Mouse (Mus musculus) stomach, adult 2 months (tissue): ENCODE data around the gene Gm3233. TPM values are rescaled to one million over a fixed set of nuclear protein-coding genes. Genes with fewer than 3 reads are reported as not detected.

ENCODE experiments used
- polyA plus RNA-seq: library from polyadenylated mRNA; depleted of rRNA; stranded (reverse); fragments of >200 nt; gene quantifications from 2 replicates; pipeline ENCODE4 v1.2.3, GENCODE M21; 2012; rRNA removed

Gene Gm3233
- not detected in 2 replicates for polyA plus RNA-seq

GRCm38 (mm10) chr10:77759582-77759981, at the start of gene Gm3233:
Gene Gm3233, minus strand, starts transcription at chr10:77759682.

GRCm38 (mm10) chr10:77798921-77799508, 39.5 kb upstream of the Gm3233 start, which contains the start of gene Gm19668:
Gene Gm19668, minus strand, starts transcription at chr10:77799133.

GRCm38 (mm10) chr10:77794976-77795375, 35.5 kb upstream of the Gm3233 start, which contains the start of gene Gm9639:
Gene Gm9639, minus strand, starts transcription at chr10:77795076.

GRCm38 (mm10) chr10:77787876-77788275, 28.4 kb upstream of the Gm3233 start, which contains the start of gene Gm7137:
Gene Gm7137, minus strand, starts transcription at chr10:77788200.

GRCm38 (mm10) chr10:77782442-77782841, 23.0 kb upstream of the Gm3233 start, which contains the start of gene Gm3250:
Gene Gm3250, minus strand, starts transcription at chr10:77782542.

GRCm38 (mm10) chr10:77776844-77777243, 17.4 kb upstream of the Gm3233 start, which contains the start of gene Gm7138:
Gene Gm7138, minus strand, starts transcription at chr10:77776944.

GRCm38 (mm10) chr10:77771225-77771624, 11.7 kb upstream of the Gm3233 start, which contains the start of gene Gm3238:
Gene Gm3238, minus strand, starts transcription at chr10:77771325.

GRCm38 (mm10) chr10:77751254-77751653, 8.2 kb downstream of the Gm3233 start, which contains the start of gene Gm9736:
Gene Gm9736, minus strand, starts transcription at chr10:77751354.

GRCm38 (mm10) chr10:77741924-77742688, 17.4 kb downstream of the Gm3233 start, which contains the start of gene Gm18596:
Gene Gm18596, minus strand, starts transcription at chr10:77742638.

GRCm38 (mm10) chr10:77726186-77726585, 33.3 kb downstream of the Gm3233 start, which contains the start of gene Gm10100:
Gene Gm10100, plus strand, starts transcription at chr10:77726486.

GRCm38 (mm10) chr10:77720299-77720698, 39.2 kb downstream of the Gm3233 start, which contains the start of gene Krtap12-1:
Gene Krtap12-1, plus strand, starts transcription at chr10:77720599.

GRCm38 (mm10) chr10:77715507-77715906, 44.0 kb downstream of the Gm3233 start, which contains the start of gene Gm10142:
Gene Gm10142, plus strand, starts transcription at chr10:77715807.

GRCm38 (mm10) chr10:77711157-77711556, 48.3 kb downstream of the Gm3233 start, which contains the start of gene Gm10024:
Gene Gm10024, plus strand, starts transcription at chr10:77711457.

Other genes with a start within 250 kb of the Gm3233 start
- gene Fam207a, start 243.9 kb downstream of the Gm3233 start, polyA plus RNA-seq: 19.4 and 23.1 TPM in 2 replicates
- gene Itgb2, start 229.4 kb downstream of the Gm3233 start, polyA plus RNA-seq: 2.7 and 4.4 TPM in 2 replicates
- 171 and 193 TPM in 2 replicates for gene Pttg1ip, start 178.0 kb downstream of the Gm3233 start, polyA plus RNA-seq
- 60.3 and 68.3 TPM in 2 replicates for gene Sumo3, start 153.6 kb downstream of the Gm3233 start, polyA plus RNA-seq
- not detected in 2 replicates for gene Gm49325, start 153.5 kb downstream of the Gm3233 start, polyA plus RNA-seq
- gene Ube2g2, start 137.4 kb downstream of the Gm3233 start, polyA plus RNA-seq: 21.8 and 23.2 TPM in 2 replicates
- 0.29 and 0.96 TPM in 2 replicates for gene Tspear, start 73.1 kb downstream of the Gm3233 start, polyA plus RNA-seq
- gene Gm19402, start 68.9 kb downstream of the Gm3233 start, polyA plus RNA-seq: not detected in 2 replicates
- gene Gm9508, start 62.4 kb downstream of the Gm3233 start, polyA plus RNA-seq: not detected in 2 replicates
- gene Gm10272, start 53.1 kb downstream of the Gm3233 start, polyA plus RNA-seq: not detected in 2 replicates
- not detected in 2 replicates for gene Gm10024, start 48.2 kb downstream of the Gm3233 start, polyA plus RNA-seq
- 1.8 TPM in 1 of 2 replicates, not detected in the other for gene Gm10142, start 43.9 kb downstream of the Gm3233 start, polyA plus RNA-seq
- gene Krtap12-1, start 39.1 kb downstream of the Gm3233 start, polyA plus RNA-seq: 0.25 and 0.38 TPM in 2 replicates
- not detected in 2 replicates for gene Gm10100, start 33.2 kb downstream of the Gm3233 start, polyA plus RNA-seq
- gene Gm18596, start 17.0 kb downstream of the Gm3233 start, polyA plus RNA-seq: not detected in 2 replicates
- gene Gm9736, start 8.3 kb downstream of the Gm3233 start, polyA plus RNA-seq: not detected in 2 replicates
- gene Gm3238, start 11.6 kb upstream of the Gm3233 start, polyA plus RNA-seq: not detected in 2 replicates
- not detected in 2 replicates for gene Gm7138, start 17.3 kb upstream of the Gm3233 start, polyA plus RNA-seq
- gene Gm3250, start 22.9 kb upstream of the Gm3233 start, polyA plus RNA-seq: not detected in 2 replicates
- not detected in 2 replicates for gene Gm7137, start 28.5 kb upstream of the Gm3233 start, polyA plus RNA-seq
- not detected in 2 replicates for gene Gm9639, start 35.4 kb upstream of the Gm3233 start, polyA plus RNA-seq
- gene Gm19668, start 39.5 kb upstream of the Gm3233 start, polyA plus RNA-seq: not detected in 2 replicates
- not detected in 2 replicates for gene Gm9507, start 52.2 kb upstream of the Gm3233 start, polyA plus RNA-seq
- gene Gm2696, start 55.0 kb upstream of the Gm3233 start, polyA plus RNA-seq: not detected in 2 replicates
- gene Krtap10-4, start 67.4 kb upstream of the Gm3233 start, polyA plus RNA-seq: not detected in 2 replicates
- not detected in 2 replicates for gene Krtap10-10, start 76.3 kb upstream of the Gm3233 start, polyA plus RNA-seq
- gene Gm36176, start 87.1 kb upstream of the Gm3233 start, polyA plus RNA-seq: not detected in 2 replicates
- gene Gm10318, start 93.2 kb upstream of the Gm3233 start, polyA plus RNA-seq: not detected in 2 replicates
- not detected in 2 replicates for gene Gm3285, start 102.3 kb upstream of the Gm3233 start, polyA plus RNA-seq
- gene Lrrc3, start 142.9 kb upstream of the Gm3233 start, polyA plus RNA-seq: 4.4 and 4.7 TPM in 2 replicates
- gene Trpm2, start 210.9 kb upstream of the Gm3233 start, polyA plus RNA-seq: 0.29 and 0.33 TPM in 2 replicates
- 17.7 and 24.3 TPM in 2 replicates for gene 1810043G02Rik, start 218.8 kb upstream of the Gm3233 start, polyA plus RNA-seq